Mouse (Mus musculus): ENCODE data around the gene Tex37.

DNA sequence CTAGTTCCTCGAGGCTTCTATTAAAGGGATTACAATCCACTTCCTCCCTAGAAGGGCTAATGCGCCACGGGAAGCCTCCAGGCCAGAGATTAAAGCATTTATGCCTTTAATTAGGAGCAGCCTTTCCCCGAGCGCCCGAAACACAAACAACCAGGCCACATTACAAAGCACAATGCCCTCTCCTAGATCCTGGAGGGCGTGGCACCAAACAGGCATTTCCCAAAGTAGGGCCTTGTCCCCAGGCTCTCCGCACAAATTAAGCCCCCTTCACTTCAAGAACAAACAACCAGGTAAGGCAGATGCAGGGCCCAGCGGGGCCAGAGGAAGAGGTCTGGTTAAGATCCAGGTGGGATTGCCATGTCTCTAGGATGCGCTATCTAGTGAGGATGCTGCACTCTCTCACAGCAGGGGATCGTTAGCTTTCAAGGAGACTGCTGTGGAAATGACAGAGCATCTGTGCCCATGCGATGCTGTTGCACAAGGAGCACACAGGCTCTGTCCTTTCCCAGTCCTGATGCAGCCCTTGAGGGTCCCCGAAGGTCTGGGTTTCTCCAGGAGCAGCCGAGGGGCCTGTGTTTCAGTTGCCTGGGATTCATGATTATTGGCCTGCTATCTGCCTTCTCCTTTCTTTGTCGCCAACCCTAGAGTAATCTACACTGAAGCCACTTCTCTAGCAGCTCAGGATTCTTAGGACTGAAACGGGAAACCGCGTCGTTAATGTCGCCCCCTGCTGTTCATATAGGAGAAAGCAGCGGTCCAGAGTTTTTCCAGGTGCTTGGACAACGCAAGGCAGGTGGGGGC lies 2.7 kb upstream of the Tex37 start:
- TF ChIP-seq CTCF (IDR thresholded peaks at IDR 0.05; ENCODE audit: borderline replicate concordance, insufficient read depth, low read length) (peak; percentile 28; the same call in 1 of the 2 replicates), POLR2A (IDR thresholded peaks at IDR 0.05; ENCODE audit: low read depth, low read length) (no peak)
